Mouse (Mus musculus) layer of hippocampus, adult 2 months (tissue): ENCODE data around the gene Hnf1a. TPM values are rescaled to one million over a fixed set of nuclear protein-coding genes. Genes with fewer than 3 reads are reported as not detected.
A peak's percentile ranks its signal among the peaks of the same experiment; 100 is the strongest.

Experiments
- DNase-seq, 2 experiments: peaks; one replicate each; pipeline ENCODE4 v3.0.0; 2022; ENCODE audit warnings: low spot score in 2 of 2
- H3K27ac ChIP-seq: fragments of 200-600 bp; 2 replicates; pipeline ENCODE4 v1.8.1; 2022
- H3K4me3 ChIP-seq: fragments of 200-600 bp; 2 replicates; pipeline ENCODE4 v1.8.1; 2022; ENCODE audit warnings: mild to moderate bottlenecking
- CTCF ChIP-seq: fragments of 200-600 bp; conservative IDR thresholded peaks from 2 replicates; pipeline ENCODE4 v1.8.1; 2022; ENCODE audit warnings: antibody characterized with exemption, mild to moderate bottlenecking, moderate library complexity
- long read RNA-seq, 2 experiments: library from polyadenylated mRNA; stranded (forward); transcript quantifications; one replicate each; pipeline ENCODE4 v2.0.0; 2021; ENCODE audit warnings: borderline mapping rate in 2 of 2
- total RNA-seq, 2 experiments: library from RNA; stranded (reverse); gene quantifications; 2 replicates each; pipeline ENCODE4 v1.2.3; 2021

Gene Hnf1a
- total RNA-seq, result not detected
- long read RNA-seq, experiment 1, result 0 reads
- long read RNA-seq, experiment 2, result 0 reads

DNA sequence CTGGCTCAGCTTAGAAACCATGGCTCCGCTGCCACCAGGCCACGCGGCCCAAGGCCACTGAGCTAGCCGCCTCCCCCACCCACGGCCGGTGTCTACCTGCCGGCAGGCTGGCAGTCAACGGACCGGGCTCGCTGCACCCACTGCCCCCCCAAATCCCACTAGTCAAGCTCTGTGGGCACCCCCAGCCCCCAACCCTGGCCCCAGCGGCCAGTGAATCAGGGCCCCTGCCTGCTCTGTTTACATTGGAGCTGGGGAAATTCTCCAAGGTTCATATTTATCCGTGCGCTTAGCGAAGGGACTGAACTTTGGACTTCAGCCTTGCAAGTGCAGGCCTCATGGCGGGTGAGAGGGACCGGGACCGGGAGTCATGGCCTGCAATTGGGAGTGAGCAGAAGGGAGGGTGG, at the start of gene Hnf1a:
Gene Hnf1a, minus strand, starts transcription at position 271 of the 404 bp plus-strand sequence.
- Histone ChIP-seq H3K27ac (no peak within 1 kb of the TSS), H3K4me3 (no peak within 1 kb of the TSS)
- no peak for TF ChIP-seq CTCF
- DNase-seq, result no peak

DNA sequence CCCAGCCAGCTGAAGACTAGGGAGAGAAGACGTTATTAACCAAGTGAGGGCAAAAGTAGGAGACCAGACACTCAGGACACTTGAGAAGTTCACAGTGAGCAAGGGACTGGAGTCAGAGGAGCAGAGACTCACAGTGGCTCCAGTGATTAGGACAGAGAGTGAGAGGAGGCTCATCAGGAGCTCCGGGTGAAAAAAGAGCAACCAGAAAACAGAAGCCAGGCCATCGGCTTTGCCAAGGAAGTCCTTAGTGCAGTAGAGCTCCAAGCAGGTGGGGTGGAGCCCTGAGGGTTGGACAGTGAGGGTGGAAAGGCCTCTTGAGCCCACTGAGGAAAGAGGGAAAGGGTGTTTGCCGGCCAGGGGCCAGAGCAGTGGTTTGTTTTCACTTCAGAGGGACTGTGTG, 47.9 kb upstream of the Hnf1a start:
- DNase-seq, result no peak

DNA sequence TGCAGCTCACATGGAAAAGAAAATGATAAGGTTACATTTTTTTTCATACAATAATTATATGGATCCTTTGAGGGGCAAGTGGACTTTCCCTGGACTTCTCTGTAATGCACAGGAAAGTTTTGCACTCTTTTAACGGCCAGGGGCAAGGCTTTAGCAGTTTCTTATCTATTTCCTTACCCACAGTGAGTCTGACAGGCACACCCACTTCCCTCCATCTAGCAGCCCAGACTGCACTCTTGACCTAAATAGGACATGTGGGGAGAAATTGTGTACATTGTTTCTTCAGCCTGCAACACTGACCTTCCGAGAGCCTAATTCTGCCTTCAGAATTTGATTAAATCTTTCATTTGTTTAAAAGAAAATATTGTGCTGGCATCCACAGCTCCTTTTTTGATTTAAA, 47.4 kb upstream of the Hnf1a start:
- DNase-seq, result no peak
- Histone ChIP-seq H3K27ac (no peak overlapping the region), H3K4me3 (no peak overlapping the region)
- TF ChIP-seq CTCF, result no peak

More for the DNA sequence above, 47.9 kb upstream of the Hnf1a start:
- no peak overlapping the region for H3K27ac ChIP-seq
- no peak for TF ChIP-seq CTCF
- no peak overlapping the region for H3K4me3 ChIP-seq

DNA sequence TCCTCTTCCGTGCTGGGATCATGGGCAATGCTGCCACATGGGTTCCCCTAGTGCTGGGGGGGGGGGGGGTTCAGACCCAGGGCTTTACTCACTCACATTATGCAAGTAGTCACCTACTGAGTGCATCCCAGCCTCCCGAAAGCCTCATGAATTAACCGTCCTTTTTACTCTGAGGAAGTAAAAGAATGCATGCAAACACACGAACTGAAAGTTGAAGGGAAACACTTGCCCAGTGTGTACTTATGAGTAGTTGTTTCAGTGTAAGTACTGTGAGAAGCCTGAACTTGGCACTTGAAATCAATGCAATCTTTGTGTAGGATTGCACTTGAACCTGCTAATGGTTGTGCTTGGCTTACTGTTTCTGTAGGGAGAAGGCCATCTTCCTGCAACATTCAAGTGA, 44.2 kb upstream of the Hnf1a start:
- H3K27ac ChIP-seq, result no peak overlapping the region
- H3K4me3 ChIP-seq, result no peak overlapping the region
- DNase-seq, result no peak
- no peak for TF ChIP-seq CTCF

DNA sequence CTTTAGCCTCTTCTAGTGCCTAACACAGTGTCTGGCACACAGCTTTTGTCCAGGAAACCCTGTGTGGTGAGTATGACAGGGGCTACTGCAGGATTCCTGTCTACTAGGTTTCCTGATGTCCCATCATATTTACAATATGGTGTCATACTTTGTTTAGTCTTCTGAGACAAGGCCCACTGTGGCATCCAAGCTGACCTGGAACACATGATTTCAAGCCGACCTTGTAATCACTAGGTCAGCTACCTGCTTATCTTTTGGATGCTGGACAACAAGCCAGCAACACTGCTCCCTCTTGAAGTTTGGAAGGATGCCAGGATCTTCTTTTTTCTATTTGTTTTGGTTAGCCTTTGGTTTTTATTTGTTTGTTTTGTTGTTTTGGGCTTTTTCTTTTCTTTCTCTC, 43.7 kb upstream of the Hnf1a start:
- no peak for DNase-seq
- no peak overlapping the region for H3K4me3 ChIP-seq
- no peak overlapping the region for H3K27ac ChIP-seq
- no peak for TF ChIP-seq CTCF

DNA sequence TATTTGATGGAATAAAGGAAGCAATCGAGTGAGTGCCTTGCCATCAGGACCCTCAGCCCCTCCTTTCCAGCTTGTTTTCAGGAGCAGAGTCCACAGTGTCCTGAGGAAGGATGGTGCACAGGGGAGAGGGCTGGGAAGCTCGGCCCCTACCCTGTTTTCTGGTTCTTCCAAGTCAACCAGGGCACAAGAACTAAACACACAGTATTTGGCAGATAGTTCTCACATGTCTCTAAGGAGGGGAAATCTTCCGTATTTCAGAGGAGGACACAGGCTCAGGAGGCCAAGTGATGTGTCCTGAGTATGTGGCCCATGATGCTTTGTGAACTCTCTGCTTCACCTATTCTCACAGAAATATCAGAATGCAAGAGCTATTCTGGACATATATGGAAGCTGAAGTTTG, 42.5 kb upstream of the Hnf1a start:
- Histone ChIP-seq H3K4me3 (no peak overlapping the region), H3K27ac (no peak overlapping the region)
- TF ChIP-seq CTCF, result no peak
- no peak for DNase-seq

DNA sequence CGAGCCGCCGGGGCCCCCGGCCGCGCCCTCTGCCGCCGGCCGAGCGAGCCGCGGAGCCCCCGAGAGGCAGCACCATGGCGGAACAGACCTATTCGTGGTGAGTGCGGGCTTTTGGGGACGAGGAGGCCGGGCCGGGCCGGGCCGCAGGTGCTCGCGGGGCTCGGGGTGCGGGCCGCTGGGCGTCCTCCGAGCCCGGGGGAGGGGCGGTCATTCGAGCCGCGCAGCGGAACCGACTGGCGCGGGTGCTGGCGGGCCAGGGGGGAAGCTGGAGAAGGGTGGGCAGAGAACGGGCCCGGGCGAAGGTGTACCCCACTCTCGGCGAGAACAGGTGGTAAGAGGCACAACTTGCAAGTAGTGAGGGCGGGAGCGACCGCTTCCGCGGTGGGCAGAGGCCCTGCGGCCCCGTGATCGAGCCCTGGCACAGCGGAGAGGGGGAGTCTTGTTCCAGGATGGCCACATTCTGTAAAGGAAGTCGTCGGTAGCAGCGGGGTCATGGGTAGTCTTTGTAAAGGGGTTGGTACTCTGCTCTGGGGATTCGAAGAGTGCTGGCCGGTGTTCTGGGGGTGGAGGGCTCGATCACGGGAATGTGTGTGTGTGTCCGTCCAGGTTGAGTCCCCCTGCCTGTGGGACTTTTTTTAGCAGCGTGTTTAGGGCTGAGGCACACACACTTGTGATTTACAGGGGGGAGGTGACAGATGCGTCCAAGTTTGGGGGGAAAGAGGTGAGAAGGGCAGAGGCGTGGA, 40.8 kb upstream of the Hnf1a start:
- Histone ChIP-seq H3K27ac (peak overlapping the region; percentile 93), H3K4me3 (peak overlapping the region; percentile 91)
- DNase-seq, result peak; percentile 8 to 27
- peak; percentile 18; the same call in 1 of the 2 replicates for TF ChIP-seq CTCF

DNA sequence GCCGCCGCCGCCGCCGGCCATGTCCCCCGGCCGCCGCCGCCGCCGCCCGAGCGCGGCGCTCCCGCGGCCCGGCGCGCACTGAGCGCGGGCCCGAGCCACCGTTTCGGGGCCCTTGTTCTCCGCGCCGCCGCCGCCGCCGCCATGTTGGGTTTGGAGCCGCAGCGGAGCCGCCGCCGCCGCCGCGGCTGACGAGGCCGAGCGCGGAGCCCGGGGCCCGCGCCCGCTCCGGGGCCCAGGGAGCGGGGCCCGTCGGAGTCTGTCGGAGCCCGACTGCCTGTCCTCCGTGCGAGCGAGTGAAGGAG, 40.3 kb upstream of the Hnf1a start:
- DNase-seq, result no peak
- H3K4me3 ChIP-seq, result peak overlapping the region; percentile 91
- no peak for TF ChIP-seq CTCF
- peak overlapping the region; percentile 93 for H3K27ac ChIP-seq

DNA sequence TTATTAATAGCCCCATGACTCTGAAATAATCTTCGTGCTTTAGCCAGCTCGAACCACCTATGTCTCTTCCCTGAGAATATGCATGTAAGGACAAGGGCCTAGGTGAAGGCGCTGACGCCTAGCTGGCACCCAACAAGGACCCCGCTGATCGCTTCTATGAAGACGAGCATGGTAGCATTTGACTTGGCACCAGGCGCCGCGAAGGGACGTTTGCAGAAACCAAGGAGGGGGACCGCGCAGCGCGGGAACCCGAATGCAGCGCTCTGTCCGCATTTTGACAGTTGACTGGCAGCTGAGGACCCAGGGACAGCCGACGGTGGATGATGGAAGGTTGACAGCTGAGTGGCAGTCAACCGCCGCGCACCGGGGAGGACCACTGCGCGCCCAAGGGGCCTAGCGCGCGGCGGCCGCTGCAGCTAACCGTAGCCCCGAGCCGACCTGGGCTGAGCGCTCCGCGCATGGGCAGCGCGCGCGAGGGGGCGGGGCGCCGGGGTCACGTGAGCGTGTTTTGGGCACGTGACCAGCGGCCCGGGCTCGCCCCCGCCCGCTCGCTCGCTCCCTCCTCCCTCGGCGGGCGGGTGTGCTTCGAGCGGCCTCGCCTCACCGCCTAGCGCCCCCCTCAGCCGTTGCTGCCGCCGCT, 39.8 kb upstream of the Hnf1a start, which contains the start of gene Sppl3:
Gene Sppl3, plus strand, starts transcription at position 561 of the 640 bp plus-strand sequence.
- peak within 1 kb of the TSS; percentile 98 for H3K27ac ChIP-seq
- peak within 1 kb of the TSS; percentile 94 for H3K4me3 ChIP-seq
- TF ChIP-seq CTCF, result no peak
- peak; percentile 89 to 96 for DNase-seq

DNA sequence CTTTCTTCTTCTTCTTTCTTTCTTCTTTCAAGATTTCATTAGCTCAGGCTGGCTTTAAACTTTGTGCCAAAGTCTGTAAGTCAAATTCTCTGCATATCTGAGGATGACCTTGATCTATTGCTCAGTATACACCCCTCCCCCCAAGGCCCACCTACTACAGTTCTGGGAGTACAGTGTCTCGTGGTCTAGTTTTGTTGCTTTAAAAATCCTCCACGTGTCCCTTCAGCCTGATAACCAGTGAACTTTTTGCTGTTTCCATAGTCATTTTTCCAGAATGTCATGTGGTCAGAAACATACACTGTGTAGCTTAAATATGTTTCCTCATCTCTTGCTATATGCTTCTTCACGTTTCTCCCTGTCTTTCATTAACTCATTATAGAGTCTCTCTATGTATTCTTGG, 39.1 kb upstream of the Hnf1a start:
- H3K27ac ChIP-seq, result peak overlapping the region; percentile 98; the same call in 1 of the 2 replicates
- no peak overlapping the region; the same call in 1 of the 2 replicates for H3K4me3 ChIP-seq
- no peak for TF ChIP-seq CTCF
- DNase-seq, result no peak

DNA sequence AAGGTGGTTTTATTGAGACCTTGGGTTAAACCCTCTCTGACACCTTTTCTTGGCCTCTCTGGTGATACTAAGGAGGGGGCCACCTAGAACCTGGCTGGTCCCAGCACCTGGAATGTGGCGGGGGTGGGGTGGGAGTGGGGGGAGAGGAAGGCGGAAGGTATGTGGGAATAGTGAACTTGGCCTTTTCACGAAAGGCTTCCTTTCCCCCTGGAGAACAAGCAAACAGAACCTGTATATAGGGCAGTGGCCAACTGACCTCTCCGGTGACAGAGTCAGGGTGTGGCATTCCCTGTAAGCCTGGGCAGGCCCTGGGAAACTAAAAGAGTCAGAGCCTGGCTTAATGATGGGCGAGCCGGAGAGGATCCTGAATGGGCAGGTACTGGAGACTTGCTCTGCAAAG, 38.2 kb upstream of the Hnf1a start:
- TF ChIP-seq CTCF, result no peak
- Histone ChIP-seq H3K27ac (no peak overlapping the region), H3K4me3 (no peak overlapping the region)
- DNase-seq, result no peak

DNA sequence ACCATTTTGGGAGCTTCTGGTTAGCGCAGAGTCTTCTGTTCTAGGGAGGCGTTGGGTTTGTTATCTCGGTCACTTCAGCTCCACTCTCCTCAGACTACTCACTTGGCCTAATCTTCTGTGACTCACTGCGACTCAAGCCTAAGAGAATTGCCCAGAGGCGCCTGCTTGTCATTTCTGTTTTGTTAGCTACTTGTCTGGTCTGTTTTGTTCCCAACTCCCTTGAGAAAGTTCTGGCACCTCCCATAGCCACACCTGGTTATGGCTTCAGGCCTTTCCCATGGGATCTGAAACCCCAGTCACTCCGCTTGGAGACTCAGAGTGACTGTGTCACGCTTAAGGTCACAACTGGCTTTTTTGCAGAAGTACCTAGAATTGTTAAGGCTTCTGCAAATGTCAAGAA, 37.4 kb upstream of the Hnf1a start:
- TF ChIP-seq CTCF, result no peak
- H3K27ac ChIP-seq, result no peak overlapping the region
- no peak overlapping the region for H3K4me3 ChIP-seq
- DNase-seq, result no peak

DNA sequence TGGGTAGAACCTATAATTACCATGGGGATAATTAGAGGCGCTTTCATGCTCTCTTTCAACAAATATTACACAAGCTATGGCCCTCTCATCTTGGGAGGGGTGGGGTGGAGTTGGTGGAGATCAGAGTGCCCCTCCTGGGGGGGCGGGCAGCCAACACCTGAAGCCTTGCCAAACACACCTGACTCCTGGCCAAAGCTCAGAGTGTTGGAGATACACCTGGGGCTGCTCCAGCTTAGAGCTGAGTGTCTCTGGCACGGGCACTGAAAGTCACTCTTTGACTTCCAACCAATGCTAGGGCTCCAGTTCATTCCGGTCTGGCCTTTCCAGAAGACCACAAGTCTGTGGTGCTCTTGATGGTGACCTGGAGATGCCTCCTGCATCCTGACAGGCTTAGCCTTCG, 36.9 kb upstream of the Hnf1a start:
- Histone ChIP-seq H3K27ac (no peak overlapping the region), H3K4me3 (no peak overlapping the region)
- DNase-seq, result no peak
- TF ChIP-seq CTCF, result no peak
